Mouse (Mus musculus): Measurements from ENCODE around the gene Smndc1.
A peak's percentile ranks its signal among the peaks of the same experiment; 100 is the strongest.

Smndc1 gene

GRCm38 (mm10) chr19:53378421-53378820 is 12.0 kb downstream of the Smndc1 start:
- no peak for DNase-seq (ENCODE audit: low spot score)

GRCm38 (mm10) chr19:53377652-53378051 is 12.7 kb downstream of the Smndc1 start:
- DNase-seq (ENCODE audit: low spot score), result no peak

DNA sequence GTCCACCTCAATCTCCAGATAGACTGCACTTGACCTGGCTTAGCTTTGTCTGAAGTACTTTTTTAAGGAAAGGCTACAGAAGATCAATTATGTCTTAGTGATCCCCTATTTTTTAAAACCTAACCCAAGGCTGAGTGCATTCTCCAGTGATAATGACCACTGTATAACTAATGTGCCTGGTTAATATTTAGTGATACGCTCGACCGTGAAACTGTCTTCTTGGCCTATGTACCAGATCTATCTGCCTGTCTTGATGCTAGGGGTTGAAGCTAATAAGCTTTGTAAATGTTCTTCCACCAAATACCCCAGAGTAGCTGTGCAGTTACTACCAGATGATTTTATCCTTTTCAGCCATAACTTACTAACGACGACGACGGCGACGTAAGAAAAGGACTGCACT is 14.6 kb downstream of the Smndc1 start:
- DNase-seq (ENCODE audit: low spot score), result no peak

- no peak for DNase-seq (ENCODE audit: low spot score)
Measured at GRCm38 (mm10) chr19:53375299-53375698, 15.1 kb downstream of the Smndc1 start.

- no peak for DNase-seq (ENCODE audit: low spot score)
Measured at GRCm38 (mm10) chr19:53373570-53373969, 16.8 kb downstream of the Smndc1 start.

DNA sequence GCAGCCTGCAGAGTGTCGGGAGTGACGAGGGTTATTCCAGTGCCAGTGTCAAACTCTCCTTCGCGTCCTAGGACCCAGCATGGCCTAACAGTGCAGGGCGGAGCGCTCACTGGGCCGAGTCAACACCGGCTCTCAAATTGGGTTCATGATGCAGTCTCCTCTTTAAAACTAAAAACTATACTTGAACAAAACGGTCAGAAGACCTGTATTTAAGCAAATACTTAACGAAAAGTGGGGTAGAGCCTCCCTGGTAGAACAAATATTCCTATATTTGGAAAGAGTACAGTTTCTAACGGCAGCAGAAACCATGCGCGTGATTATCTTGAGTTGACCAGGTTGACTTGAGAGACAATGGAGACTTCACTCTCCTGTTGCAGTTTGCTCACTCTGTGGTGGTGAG is 18.7 kb downstream of the Smndc1 start, which contains the start of gene Gm10197:
Gene Gm10197, minus strand, starts transcription at position 101 of the 400 bp plus-strand sequence.
- no peak for DNase-seq (ENCODE audit: low spot score)

GRCm38 (mm10) chr19:53370233-53370632 is 20.1 kb downstream of the Smndc1 start:
- no peak for DNase-seq (ENCODE audit: low spot score)

GRCm38 (mm10) chr19:53369469-53370043 is 20.8 kb downstream of the Smndc1 start:
- peak; percentile 84 for DNase-seq (ENCODE audit: low spot score)

- no peak for DNase-seq (ENCODE audit: low spot score)
Measured at GRCm38 (mm10) chr19:53366881-53367280, 23.5 kb downstream of the Smndc1 start.

- DNase-seq (ENCODE audit: low spot score), result no peak
Measured at GRCm38 (mm10) chr19:53366057-53366775, 24.2 kb downstream of the Smndc1 start.

- DNase-seq (ENCODE audit: low spot score), result no peak
Measured at GRCm38 (mm10) chr19:53364963-53365362, 25.4 kb downstream of the Smndc1 start.

DNA sequence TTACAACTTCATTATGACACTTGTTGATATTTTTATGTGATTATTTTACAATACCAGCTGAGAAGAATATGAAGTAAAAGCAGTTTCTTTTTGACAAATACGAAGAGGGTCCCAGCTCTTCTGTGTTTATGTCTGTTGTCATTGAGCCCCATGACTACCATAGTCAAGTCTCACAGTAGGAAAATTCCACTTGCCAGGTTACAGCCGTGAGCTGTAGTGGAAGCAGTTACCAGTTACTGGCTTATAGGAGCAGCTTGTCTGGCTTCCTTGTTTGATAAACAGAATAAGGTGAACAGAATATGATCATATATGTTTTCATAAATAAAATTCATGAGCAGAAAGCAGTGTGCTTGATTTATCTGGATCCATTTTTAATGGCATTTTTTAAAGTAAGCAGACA is 25.8 kb downstream of the Smndc1 start:
- DNase-seq (ENCODE audit: low spot score), result no peak

- DNase-seq (ENCODE audit: low spot score), result no peak
Measured at GRCm38 (mm10) chr19:53362967-53363366, 27.4 kb downstream of the Smndc1 start.

DNA sequence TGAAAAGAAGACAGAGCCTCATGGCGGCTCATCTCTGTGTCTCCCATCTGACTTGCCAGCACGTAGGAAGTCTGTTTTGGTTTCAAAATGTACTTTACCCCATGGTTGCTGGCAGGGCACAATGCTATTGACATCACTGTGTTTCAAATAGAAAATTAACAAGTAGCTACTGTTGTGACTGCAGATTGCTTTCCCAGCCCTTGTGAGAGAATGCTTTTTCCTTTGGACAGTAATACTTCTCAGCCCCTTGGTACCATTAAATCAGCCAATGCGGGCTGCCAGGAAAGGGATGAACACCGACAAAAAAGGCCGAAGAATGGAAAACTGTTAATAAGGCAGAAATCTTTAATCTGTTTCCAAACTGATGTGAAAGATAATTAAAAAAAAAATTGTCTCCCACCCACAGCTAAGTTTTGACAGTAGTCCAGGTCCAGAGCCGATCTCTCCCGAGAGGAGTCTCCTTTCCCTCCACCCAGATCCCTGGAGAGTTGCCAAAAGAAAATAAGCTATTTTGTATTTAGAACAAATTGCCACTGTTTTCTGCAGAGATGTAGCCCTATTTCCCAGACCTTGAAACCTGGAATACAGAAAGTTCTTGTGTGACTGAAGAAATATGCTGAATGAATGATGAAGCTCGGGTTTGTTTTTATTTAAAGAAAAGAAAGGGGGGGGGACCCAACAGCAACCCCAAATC is 30.0 kb downstream of the Smndc1 start:
- DNase-seq (ENCODE audit: low spot score), result peak; percentile 54

- peak; percentile 55 for DNase-seq (ENCODE audit: low spot score)
Measured at GRCm38 (mm10) chr19:53359160-53360033, 31.0 kb downstream of the Smndc1 start.

DNA sequence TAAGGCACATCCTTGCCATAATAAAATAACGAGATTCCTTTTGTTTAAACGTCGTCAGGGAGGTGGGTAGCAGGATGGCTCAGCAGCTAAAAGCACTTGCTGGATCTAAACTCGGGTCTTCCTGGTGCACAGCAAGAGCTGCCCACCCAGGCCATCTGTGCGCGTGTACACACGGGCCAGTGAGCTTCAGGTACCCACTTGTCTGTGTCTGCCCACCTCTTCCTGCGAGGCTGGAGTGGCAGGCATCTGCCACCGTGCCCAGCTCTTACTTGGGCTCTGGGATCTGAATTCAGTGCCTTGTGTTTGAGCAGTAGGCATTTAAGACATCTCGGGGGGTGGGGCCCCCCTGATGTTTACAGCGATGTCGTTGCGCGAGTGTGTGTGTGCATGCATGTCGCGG is 35.3 kb downstream of the Smndc1 start:
- no peak for DNase-seq (ENCODE audit: low spot score)

DNA sequence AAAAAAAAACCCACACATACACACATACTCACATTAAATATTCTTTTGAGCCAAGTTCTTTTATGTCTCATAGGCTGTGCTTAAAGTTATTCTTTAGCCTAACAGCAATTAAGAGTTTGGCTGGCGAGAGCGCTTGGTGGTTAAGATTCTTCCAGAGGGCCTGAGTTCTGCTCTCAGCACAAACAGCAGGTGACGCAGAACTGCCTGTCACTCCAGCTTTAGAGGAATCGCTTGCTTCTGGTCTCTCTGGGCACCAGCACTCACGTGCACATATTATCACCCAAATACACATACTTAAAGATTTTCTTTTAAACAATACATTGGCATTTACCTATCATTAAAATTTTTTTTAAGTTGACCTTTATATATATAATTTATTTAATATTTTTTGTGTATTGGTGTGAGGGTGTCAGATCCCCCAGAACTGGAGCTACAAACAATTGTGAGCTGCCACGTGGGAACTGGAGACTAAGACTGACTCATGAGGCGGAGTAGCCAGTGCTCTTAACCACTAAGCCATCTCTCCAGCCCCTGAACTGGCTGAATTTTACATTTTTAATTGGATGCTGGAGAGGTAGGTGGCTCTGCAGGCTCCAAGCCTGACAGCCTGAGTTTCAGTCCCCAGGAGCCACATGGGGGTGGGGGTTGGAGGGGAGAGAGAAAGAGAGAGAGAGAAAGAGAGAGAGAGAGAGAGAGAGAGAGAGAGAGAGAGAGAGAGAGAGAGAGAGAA is 35.9 kb downstream of the Smndc1 start:
- no peak for DNase-seq (ENCODE audit: low spot score)

DNA sequence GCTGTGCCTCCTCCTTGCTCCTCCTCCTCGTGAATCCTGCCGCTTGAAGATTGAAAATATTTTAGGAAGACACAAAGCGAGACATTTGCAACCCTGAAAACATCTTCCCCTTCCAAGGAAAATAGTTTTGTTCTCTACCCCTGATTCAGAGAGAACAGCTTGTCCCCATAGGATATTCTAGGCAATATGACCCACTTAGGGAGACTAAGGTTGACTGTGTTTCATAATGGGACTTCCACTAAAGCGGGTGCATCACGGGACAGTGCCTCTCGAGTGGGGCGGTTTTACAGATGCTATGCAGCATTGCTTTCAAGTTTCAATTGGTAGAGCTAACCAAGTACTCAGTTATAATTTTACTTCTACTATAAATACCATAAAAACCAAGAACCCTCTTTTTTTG is 36.5 kb downstream of the Smndc1 start:
- no peak for DNase-seq (ENCODE audit: low spot score)

DNA sequence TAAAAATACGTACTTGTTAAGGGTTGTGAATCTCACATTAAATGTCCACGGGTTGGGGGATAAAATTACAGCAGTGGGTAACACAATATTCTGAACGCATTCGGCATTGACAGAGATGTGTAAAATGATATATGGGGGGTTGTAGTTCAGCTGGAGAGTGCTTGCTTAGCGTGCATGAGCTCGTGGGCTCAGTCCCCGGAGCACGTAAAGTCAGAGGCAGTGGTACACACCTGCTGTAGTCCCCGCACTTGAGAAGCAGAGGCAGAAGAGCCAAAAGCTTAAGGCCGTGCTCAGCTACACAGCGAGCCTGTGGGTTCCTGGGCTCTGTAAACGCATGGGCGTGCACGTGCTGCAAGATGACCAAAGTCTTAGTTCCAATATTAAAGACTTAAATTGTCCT is 44.6 kb downstream of the Smndc1 start:
- DNase-seq (ENCODE audit: low spot score), result no peak

- DNase-seq (ENCODE audit: low spot score), result no peak
Measured at GRCm38 (mm10) chr19:53344062-53344461, 46.3 kb downstream of the Smndc1 start.

DNA sequence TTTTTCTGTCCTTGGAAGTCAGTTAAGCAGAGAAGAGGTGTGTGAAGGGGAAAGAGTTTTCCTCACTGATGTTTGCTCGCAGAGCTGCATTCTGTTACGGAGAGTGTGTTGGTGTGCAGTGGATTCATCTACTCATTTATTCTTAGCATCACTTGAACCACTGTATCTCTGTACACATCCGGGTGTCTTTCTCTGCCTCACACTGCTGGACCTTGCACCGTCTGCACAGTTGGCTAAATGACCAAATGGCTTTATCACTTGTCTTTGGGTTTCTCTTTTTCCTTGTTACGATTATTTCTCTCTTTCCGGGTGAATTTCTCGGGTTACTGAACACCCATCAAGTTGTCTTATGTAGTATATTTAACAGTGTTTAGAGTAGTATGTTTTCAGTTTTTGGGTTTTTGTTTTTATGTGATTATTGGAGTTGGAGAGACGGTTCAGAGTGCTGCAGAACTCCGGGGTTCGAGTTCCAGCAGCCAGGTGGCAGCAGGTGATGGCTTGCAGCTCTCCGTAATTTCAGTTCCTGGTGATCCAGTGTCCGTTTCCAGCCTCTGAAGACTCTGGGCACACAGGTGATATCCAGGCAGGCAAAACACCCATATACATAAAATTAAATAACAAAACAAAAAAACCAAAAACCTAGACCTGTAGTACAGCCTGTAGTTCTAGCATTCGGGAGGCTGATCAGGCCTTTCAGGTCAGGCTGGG is 47.0 kb downstream of the Smndc1 start:
- no peak for DNase-seq (ENCODE audit: low spot score)

Data from layer of hippocampus, adult 9-10 months (tissue).